Mouse (Mus musculus): ENCODE data around the gene Kcnmb4.

DNA sequence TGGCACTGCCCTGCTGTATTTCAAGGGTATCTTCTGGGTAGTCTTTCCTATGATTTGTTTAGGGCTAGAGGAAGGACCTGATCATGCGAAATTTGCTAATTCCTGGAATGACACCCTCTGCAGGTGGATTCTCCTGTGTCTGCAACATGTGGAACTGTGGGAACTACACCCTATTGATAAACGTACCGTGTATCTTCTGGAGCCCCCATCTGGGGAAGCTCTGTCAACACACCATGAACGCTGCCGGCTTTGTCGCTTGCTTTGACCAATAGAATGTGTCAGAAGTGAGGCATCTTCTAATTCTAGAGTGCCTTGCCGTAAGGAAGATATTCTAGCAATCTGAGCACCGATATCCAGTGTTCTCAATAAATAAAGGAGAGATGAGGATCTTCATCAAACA is 28.9 kb downstream of the Kcnmb4 start:
- TF ChIP-seq EP300 (IDR thresholded peaks at IDR 0.05), result no peak
- TF ChIP-seq CTCF (IDR thresholded peaks at IDR 0.05), result no peak
